Mouse (Mus musculus): ENCODE results near the gene Cpt1b. TPM values are rescaled to one million over a fixed set of nuclear protein-coding genes. Genes with fewer than 3 reads are reported as not detected.

Gene Cpt1b
- polyA plus RNA-seq, 1 experiment from 2014 or later, result 1.2 TPM

GRCm38 (mm10) chr15:89404831-89405623 is 20.6 kb downstream of the Cpt1b start:
- 88% methylated on average over 10 of the region's 10 CpGs for WGBS
- no peak overlapping the region for H3K27ac ChIP-seq

DNA sequence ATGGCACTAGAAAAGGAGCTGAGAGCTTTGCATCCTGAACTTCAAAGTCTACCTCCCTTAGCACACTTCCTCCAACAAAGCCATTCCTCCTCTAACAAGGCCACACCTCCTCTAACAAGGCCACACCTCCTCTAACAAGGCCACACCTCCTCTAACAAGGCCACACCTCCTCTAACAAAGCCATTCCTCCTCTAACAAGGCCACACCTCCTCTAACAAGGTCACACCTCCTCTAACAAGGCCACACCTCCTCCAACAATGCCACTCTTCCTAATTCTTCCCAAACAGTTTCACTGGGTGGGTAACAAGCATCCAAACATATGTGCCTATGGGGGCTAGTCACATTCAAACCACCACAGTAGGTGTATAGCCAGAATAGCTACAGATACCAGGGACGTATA is 23.2 kb downstream of the Cpt1b start:
- Histone ChIP-seq H3K36me3 (replicated peaks) (no peaks in the 10 kb centered on the region), H3K27ac (no peak overlapping the region), H3K4me1 (no peaks in the 10 kb centered on the region), H3K9ac (no peak overlapping the region), H3K27me3 (replicated peaks) (no peaks in the 10 kb centered on the region), H3K9me3 (no peaks in the 10 kb centered on the region), H3K4me3 (no peak overlapping the region), H3K4me2 (no peak overlapping the region)
- ATAC-seq (replicated peaks), result no peak
- 87% methylated on average over 1 of the region's 1 CpGs for WGBS

More at GRCm38 (mm10) chr15:89404831-89405623, 20.6 kb downstream of the Cpt1b start:
- Histone ChIP-seq H3K4me1 (no peaks in the 10 kb centered on the region), H3K4me3 (no peak overlapping the region), H3K9ac (no peak overlapping the region), H3K9me3 (no peaks in the 10 kb centered on the region; the same call in 1 of the 2 replicates), H3K4me2 (no peak overlapping the region), H3K27me3 (replicated peaks) (no peaks in the 10 kb centered on the region), H3K36me3 (replicated peaks) (no peaks in the 10 kb centered on the region)
- ATAC-seq (replicated peaks), result no peak

DNA sequence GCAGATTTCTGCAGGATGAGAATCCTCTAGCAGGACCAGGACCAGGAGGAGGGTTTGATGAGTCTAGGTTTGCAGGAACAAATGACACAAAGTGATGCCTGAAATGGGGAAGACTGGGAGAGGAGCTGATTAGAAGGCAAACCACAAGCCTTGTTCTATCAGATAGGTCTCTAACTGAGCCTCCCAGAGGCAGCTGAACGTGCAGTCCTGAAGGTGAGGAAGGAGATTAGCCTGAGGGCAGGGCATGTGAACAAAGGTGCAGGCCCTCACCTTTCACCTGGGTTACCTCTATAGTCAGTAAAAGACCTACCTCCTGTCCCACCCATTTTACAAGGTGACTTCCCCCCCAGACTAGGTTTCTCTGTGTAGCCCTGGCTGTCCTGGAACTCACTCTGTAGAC is 25.9 kb downstream of the Cpt1b start:
- no peaks in the 10 kb centered on the region for H3K4me1 ChIP-seq
- H3K9ac ChIP-seq, result no peak overlapping the region
- H3K4me3 ChIP-seq, result no peak overlapping the region
- no peaks in the 10 kb centered on the region for H3K9me3 ChIP-seq
- whole genome bisulfite sequencing, result 56% methylated on average over 1 of the region's 1 CpGs
- H3K27ac ChIP-seq, result no peak overlapping the region
- no peaks in the 10 kb centered on the region for H3K27me3 ChIP-seq (replicated peaks)
- H3K36me3 ChIP-seq (replicated peaks), result no peaks in the 10 kb centered on the region
- no peak for ATAC-seq (replicated peaks)
- H3K4me2 ChIP-seq, result no peak overlapping the region

DNA sequence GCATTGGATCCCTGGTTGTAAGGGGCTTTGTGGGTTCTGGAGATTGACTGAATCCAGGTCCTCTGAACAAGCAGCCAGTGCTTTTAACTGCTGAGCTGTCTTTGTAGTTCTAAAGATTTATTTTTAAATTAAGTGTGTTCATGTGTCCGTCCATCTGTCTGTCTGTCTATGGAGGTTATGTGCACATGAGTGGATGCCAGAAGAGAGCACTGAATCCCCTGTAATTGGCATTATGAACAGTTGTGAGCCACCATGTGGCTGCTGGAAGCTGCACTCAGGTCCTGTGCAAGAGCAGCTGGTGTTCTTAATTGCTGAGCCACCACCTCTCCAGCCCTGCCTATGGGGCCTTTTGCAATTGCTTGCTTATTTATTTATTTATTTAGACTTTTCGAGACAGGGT is 27.5 kb downstream of the Cpt1b start:
- no peaks in the 10 kb centered on the region for H3K9me3 ChIP-seq
- no peak for ATAC-seq (replicated peaks)
- 79% methylated on average over 2 of the region's 2 CpGs for WGBS
- H3K4me1 ChIP-seq, result no peaks in the 10 kb centered on the region
- no peaks in the 10 kb centered on the region for H3K27me3 ChIP-seq (replicated peaks)
- no peak overlapping the region for H3K4me3 ChIP-seq
- no peaks in the 10 kb centered on the region for H3K36me3 ChIP-seq (replicated peaks)
- H3K27ac ChIP-seq, result no peak overlapping the region
- no peak overlapping the region for H3K4me2 ChIP-seq
- H3K9ac ChIP-seq, result no peak overlapping the region

DNA sequence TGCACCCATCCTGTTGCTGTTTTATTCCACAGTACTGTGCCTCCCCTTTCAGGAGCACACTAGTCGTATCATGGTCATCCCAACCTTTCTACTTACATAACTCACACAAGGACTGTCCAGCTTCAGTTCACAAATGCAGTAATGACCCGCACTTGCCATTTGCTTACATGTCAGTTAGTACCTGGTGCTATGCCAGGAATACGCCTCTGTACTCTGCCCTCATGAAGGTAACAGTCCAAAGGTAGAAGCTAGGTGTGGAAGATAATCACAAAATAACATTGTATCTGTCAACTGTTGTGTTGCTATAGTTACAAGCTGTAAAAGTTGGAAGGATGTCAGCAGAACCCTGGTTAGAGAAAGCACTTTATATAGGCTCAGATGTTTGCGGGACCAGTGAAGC is 28.8 kb downstream of the Cpt1b start:
- Histone ChIP-seq H3K9me3 (no peaks in the 10 kb centered on the region), H3K36me3 (replicated peaks) (no peaks in the 10 kb centered on the region), H3K27me3 (replicated peaks) (no peaks in the 10 kb centered on the region), H3K4me3 (no peak overlapping the region), H3K4me1 (no peaks in the 10 kb centered on the region), H3K9ac (no peak overlapping the region), H3K27ac (no peak overlapping the region), H3K4me2 (no peak overlapping the region)
- no peak for ATAC-seq (replicated peaks)
- WGBS, result 93% methylated on average over 4 of the region's 4 CpGs

DNA sequence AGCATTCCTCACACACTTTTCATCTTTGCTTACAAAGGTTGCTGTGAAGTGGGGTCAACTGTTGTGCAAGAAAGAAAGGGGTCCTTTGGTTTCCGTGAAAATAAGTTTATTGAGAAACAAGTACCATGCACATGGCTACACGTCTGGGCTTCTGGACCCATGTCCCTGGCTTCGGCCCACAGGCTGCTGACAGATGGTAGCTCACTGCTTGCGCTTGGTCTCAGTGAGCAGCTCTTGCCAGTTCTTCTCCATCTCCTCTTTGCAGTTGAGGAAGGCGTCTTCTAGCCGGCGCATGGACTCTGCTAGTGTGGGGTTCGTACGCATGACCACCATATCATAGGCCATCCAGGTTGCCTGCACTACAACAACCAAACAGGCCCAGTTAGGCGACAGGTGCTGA is 35.6 kb downstream of the Cpt1b start:
- 91% methylated on average over 10 of the region's 10 CpGs for WGBS
- no peaks in the 10 kb centered on the region for H3K36me3 ChIP-seq (replicated peaks)

GRCm38 (mm10) chr15:89387127-89387526 is 38.5 kb downstream of the Cpt1b start:
- no peaks in the 10 kb centered on the region for H3K9me3 ChIP-seq

More for the DNA sequence above, 35.6 kb downstream of the Cpt1b start:
- H3K9me3 ChIP-seq, result no peaks in the 10 kb centered on the region
- no peak for ATAC-seq (replicated peaks)
- no peak overlapping the region for H3K27ac ChIP-seq
- no peak overlapping the region for H3K4me3 ChIP-seq
- H3K4me2 ChIP-seq, result no peak overlapping the region
- H3K27me3 ChIP-seq (replicated peaks), result no peaks in the 10 kb centered on the region
- H3K9ac ChIP-seq, result no peak overlapping the region
- no peaks in the 10 kb centered on the region for H3K4me1 ChIP-seq

DNA sequence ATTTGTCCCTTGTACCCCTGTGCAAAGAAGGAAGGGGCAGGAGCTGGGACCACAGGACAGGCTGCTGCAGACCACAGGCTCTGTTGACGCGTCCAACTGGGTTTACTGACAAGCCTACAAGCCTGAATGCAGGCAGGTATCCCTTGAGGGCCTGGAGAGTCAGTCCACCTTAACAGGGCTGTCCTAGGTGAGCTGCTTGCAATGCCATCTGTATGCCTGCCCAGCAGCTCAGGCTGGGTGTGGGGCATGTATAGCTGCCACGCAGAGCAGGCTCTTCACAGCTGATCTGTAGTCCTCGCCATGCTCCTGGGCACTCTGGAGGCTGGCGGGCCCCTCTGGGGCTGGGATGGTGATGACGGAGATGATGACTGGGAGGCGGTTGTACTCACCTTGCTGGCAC is 41.0 kb downstream of the Cpt1b start, which contains the start of gene Klhdc7b:
Klhdc7b (plus strand) TSS at position 301 of the 400 bp plus-strand sequence.
- 86% methylated on average over 7 of the region's 7 CpGs for WGBS
- H3K27ac ChIP-seq, result no peak within 1 kb of the TSS
- H3K9me3 ChIP-seq, result no peaks in the 10 kb centered on the region
- 0 out of 2 replicates have a peak, but pooled peaks cover under 1% of the 10 kb centered on the region for H3K4me1 ChIP-seq
- no peak within 1 kb of the TSS for H3K4me2 ChIP-seq
- no peaks in the 10 kb centered on the region for H3K36me3 ChIP-seq (replicated peaks)
- ATAC-seq (replicated peaks), result no peak
- peaks cover 4% of the 10 kb centered on the region for H3K27me3 ChIP-seq (replicated peaks)
- H3K4me3 ChIP-seq, result no peak within 1 kb of the TSS
- H3K9ac ChIP-seq, result no peak within 1 kb of the TSS

More at GRCm38 (mm10) chr15:89387127-89387526, 38.5 kb downstream of the Cpt1b start:
- ATAC-seq (replicated peaks), result no peak
- H3K36me3 ChIP-seq (replicated peaks), result no peaks in the 10 kb centered on the region
- no peak overlapping the region for H3K4me3 ChIP-seq
- H3K4me1 ChIP-seq, result no peaks in the 10 kb centered on the region
- no peaks in the 10 kb centered on the region for H3K27me3 ChIP-seq (replicated peaks)
- 51% methylated on average over 12 of the region's 12 CpGs for WGBS
- no peak overlapping the region for H3K4me2 ChIP-seq
- H3K27ac ChIP-seq, result no peak overlapping the region
- no peak overlapping the region for H3K9ac ChIP-seq

DNA sequence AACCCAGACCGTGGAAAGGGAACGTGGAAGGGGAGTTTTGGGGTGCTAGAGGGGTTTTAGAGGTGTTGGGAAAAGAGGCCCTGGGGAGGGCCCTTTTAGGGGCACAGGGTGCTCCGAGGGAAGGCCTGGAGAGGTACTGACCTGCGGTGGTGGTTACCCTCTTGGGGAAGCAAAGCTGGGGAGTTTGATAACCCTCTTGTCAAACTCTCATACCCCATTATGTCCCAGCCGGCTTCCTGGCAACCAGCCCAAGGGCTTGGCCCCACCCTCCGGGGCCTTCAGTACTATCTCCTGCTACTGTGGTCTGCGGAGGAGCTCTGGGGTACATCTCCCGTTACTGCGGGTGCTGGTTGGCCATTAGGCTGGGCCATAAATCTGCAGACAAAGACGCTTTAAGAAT is 46.2 kb downstream of the Cpt1b start:
- 15% methylated on average over 10 of the region's 10 CpGs for WGBS
- Histone ChIP-seq H3K27me3 (replicated peaks) (peaks cover 42% of the 10 kb centered on the region), H3K36me3 (replicated peaks) (no peaks in the 10 kb centered on the region), H3K9me3 (no peaks in the 10 kb centered on the region), H3K9ac (peak overlapping the region; percentile 36; the same call in 1 of the 2 replicates), H3K4me1 (peaks cover 20% of the 10 kb centered on the region), H3K27ac (no peak overlapping the region), H3K4me2 (peak overlapping the region; percentile 69), H3K4me3 (peak overlapping the region; percentile 34)
- no peak for ATAC-seq (replicated peaks)

GRCm38 (mm10) chr15:89378831-89379401 is 46.7 kb downstream of the Cpt1b start, which contains the start of gene Odf3b:
Gene Odf3b, minus strand, starts transcription at chr15:89379282.
- Histone ChIP-seq H3K27me3 (replicated peaks) (peaks cover 42% of the 10 kb centered on the region), H3K4me1 (peaks cover 24% of the 10 kb centered on the region), H3K9ac (peak within 1 kb of the TSS; percentile 36), H3K4me3 (peak within 1 kb of the TSS; percentile 34), H3K36me3 (replicated peaks) (no peaks in the 10 kb centered on the region), H3K27ac (no peak within 1 kb of the TSS), H3K9me3 (no peaks in the 10 kb centered on the region), H3K4me2 (peak within 1 kb of the TSS; percentile 69)
- 1% methylated on average over 33 of the region's 33 CpGs for WGBS
- ATAC-seq (replicated peaks), result peak; percentile 37; the same call in 1 of the 2 replicates

GRCm38 (mm10) chr15:89377938-89378828 is 47.5 kb downstream of the Cpt1b start:
- 11% methylated on average over 46 of the region's 46 CpGs for WGBS
- peak overlapping the region; percentile 69 for H3K4me2 ChIP-seq

DNA sequence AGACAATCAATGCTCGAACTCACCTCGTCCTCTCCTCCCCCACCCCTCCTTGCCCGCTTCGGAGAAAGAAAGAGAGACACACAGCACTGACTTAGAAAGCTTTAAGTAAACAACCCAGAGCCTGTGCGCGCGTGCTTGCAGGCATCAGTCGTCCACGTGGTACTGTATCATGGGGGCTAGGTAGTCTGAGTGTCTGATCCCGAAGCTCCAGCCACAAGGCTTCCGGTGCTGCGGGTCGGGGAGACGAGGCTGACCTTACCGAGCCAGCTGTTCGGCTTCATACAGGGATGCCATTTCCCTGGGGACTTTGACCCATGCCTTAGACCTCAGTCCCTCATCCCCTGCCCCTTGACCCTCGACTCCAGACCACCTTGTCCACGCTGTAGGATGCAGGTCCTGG is 48.3 kb downstream of the Cpt1b start:
- Histone ChIP-seq H3K9ac (no peak overlapping the region), H3K27ac (no peak overlapping the region), H3K27me3 (replicated peaks) (peaks cover 42% of the 10 kb centered on the region), H3K4me1 (peaks cover 34% of the 10 kb centered on the region), H3K4me3 (no peak overlapping the region), H3K36me3 (replicated peaks) (no peaks in the 10 kb centered on the region), H3K9me3 (no peaks in the 10 kb centered on the region), H3K4me2 (no peak overlapping the region)
- ATAC-seq (replicated peaks), result no peak
- WGBS, result 5% methylated on average over 18 of the region's 18 CpGs

More at GRCm38 (mm10) chr15:89377938-89378828, 47.5 kb downstream of the Cpt1b start:
- Histone ChIP-seq H3K9ac (peak overlapping the region; percentile 36), H3K36me3 (replicated peaks) (no peaks in the 10 kb centered on the region), H3K27ac (no peak overlapping the region), H3K27me3 (replicated peaks) (peaks cover 42% of the 10 kb centered on the region), H3K4me3 (peak overlapping the region; percentile 34), H3K4me1 (peaks cover 26% of the 10 kb centered on the region), H3K9me3 (no peaks in the 10 kb centered on the region)
- no peak for ATAC-seq (replicated peaks)
